Mouse (Mus musculus): ENCODE data around the gene Rpl18. TPM values are rescaled to one million over a fixed set of nuclear protein-coding genes. Genes with fewer than 3 reads are reported as not detected.

Gene Rpl18
- 100 to 1,000 TPM in 1 of 26 experiments, 10 to 100 TPM in 25; 14.5 to 193 (median 57.8) TPM for total RNA-seq (2018; cell fraction: chromatin; rRNA removed)
- total RNA-seq (2018; cell fraction: cytosol; rRNA removed), result 100 to 1,000 TPM; 451 to 985 (median 613) TPM
- total RNA-seq (2018; cell fraction: nucleus; rRNA removed), result 100 to 1,000 TPM in 23 of 26 experiments, 10 to 100 TPM in 3; 87.1 to 264 (median 134) TPM
- 290 to 1,003 TPM (median 791 TPM) in 3 replicates for polyA plus RNA-seq (2018)

- 6% methylated on average over 34 of the region's 34 CpGs for WGBS (ENCODE audit: missing documents)
Observed at GRCm38 (mm10) chr7:45715090-45715708, at the start of gene Rpl18. Rpl18 (plus strand) TSS chr7:45715457.

GRCm38 (mm10) chr7:45666161-45666560 lies 49.1 kb upstream of the Rpl18 start, which contains the start of gene Fut2:
Fut2 (minus strand) TSS chr7:45666394.
- Histone ChIP-seq H3K4me3 (ENCODE audit: inconsistent target) (no peak within 1 kb of the TSS), H3K79me2 (ENCODE audit: inconsistent target) (no peaks in the 10 kb centered on the region), H3K27ac (no peak within 1 kb of the TSS), H3K36me3 (ENCODE audit: inconsistent target) (no peaks in the 10 kb centered on the region)
- 78% methylated on average over 7 of the region's 7 CpGs for WGBS (ENCODE audit: missing documents)

More at GRCm38 (mm10) chr7:45715090-45715708, at the start of gene Rpl18:
- Histone ChIP-seq H3K27ac (peak within 1 kb of the TSS; percentile 98), H3K79me2 (ENCODE audit: inconsistent target) (peaks cover 82% of the 10 kb centered on the region), H3K4me3 (ENCODE audit: inconsistent target) (peak within 1 kb of the TSS; percentile 78), H3K36me3 (ENCODE audit: inconsistent target) (peaks cover 42% of the 10 kb centered on the region)

- no peaks in the 10 kb centered on the region for H3K79me2 ChIP-seq (ENCODE audit: inconsistent target)
- H3K4me3 ChIP-seq (ENCODE audit: inconsistent target), result no peak overlapping the region
- no peak overlapping the region for H3K27ac ChIP-seq
- 96% methylated on average over 14 of the region's 14 CpGs for WGBS (ENCODE audit: missing documents)
- no peaks in the 10 kb centered on the region for H3K36me3 ChIP-seq (ENCODE audit: inconsistent target)
Observed at GRCm38 (mm10) chr7:45667761-45668160, 47.5 kb upstream of the Rpl18 start.

GRCm38 (mm10) chr7:45668921-45669320 lies 46.3 kb upstream of the Rpl18 start:
- Histone ChIP-seq H3K4me3 (ENCODE audit: inconsistent target) (no peak overlapping the region), H3K36me3 (ENCODE audit: inconsistent target) (no peaks in the 10 kb centered on the region), H3K27ac (no peak overlapping the region), H3K79me2 (ENCODE audit: inconsistent target) (no peaks in the 10 kb centered on the region)
- WGBS (ENCODE audit: missing documents), result 95% methylated on average over 9 of the region's 9 CpGs

GRCm38 (mm10) chr7:45677627-45678295 lies 37.5 kb upstream of the Rpl18 start:
- no peaks in the 10 kb centered on the region for H3K36me3 ChIP-seq (ENCODE audit: inconsistent target)
- H3K79me2 ChIP-seq (ENCODE audit: inconsistent target), result no peaks in the 10 kb centered on the region
- WGBS (ENCODE audit: missing documents), result 94% methylated on average over 7 of the region's 7 CpGs
- H3K4me3 ChIP-seq (ENCODE audit: inconsistent target), result no peak overlapping the region
- no peak overlapping the region for H3K27ac ChIP-seq

- WGBS (ENCODE audit: missing documents), result 92% methylated on average over 14 of the region's 14 CpGs
- no peak overlapping the region for H3K4me3 ChIP-seq (ENCODE audit: inconsistent target)
Observed at GRCm38 (mm10) chr7:45678513-45678912, 36.7 kb upstream of the Rpl18 start.

GRCm38 (mm10) chr7:45679966-45680621 lies 35.2 kb upstream of the Rpl18 start:
- no peak overlapping the region for H3K27ac ChIP-seq
- 72% methylated on average over 13 of the region's 14 CpGs for WGBS (ENCODE audit: missing documents)
- no peaks in the 10 kb centered on the region for H3K36me3 ChIP-seq (ENCODE audit: inconsistent target)
- no peaks in the 10 kb centered on the region for H3K79me2 ChIP-seq (ENCODE audit: inconsistent target)
- no peak overlapping the region for H3K4me3 ChIP-seq (ENCODE audit: inconsistent target)

More at GRCm38 (mm10) chr7:45678513-45678912, 36.7 kb upstream of the Rpl18 start:
- Histone ChIP-seq H3K79me2 (ENCODE audit: inconsistent target) (no peaks in the 10 kb centered on the region), H3K36me3 (ENCODE audit: inconsistent target) (no peaks in the 10 kb centered on the region), H3K27ac (no peak overlapping the region)

- Histone ChIP-seq H3K79me2 (ENCODE audit: inconsistent target) (no peaks in the 10 kb centered on the region), H3K4me3 (ENCODE audit: inconsistent target) (no peak overlapping the region), H3K36me3 (ENCODE audit: inconsistent target) (no peaks in the 10 kb centered on the region), H3K27ac (no peak overlapping the region)
- WGBS (ENCODE audit: missing documents), result 72% methylated on average over 8 of the region's 8 CpGs
Observed at GRCm38 (mm10) chr7:45681046-45681736, 34.1 kb upstream of the Rpl18 start.

- WGBS (ENCODE audit: missing documents), result 52% methylated on average over 14 of the region's 14 CpGs
- no peaks in the 10 kb centered on the region for H3K36me3 ChIP-seq (ENCODE audit: inconsistent target)
- no peak overlapping the region for H3K27ac ChIP-seq
- H3K4me3 ChIP-seq (ENCODE audit: inconsistent target), result no peak overlapping the region
- H3K79me2 ChIP-seq (ENCODE audit: inconsistent target), result no peaks in the 10 kb centered on the region
Observed at GRCm38 (mm10) chr7:45682144-45683126, 32.8 kb upstream of the Rpl18 start.

- no peaks in the 10 kb centered on the region for H3K36me3 ChIP-seq (ENCODE audit: inconsistent target)
- no peak within 1 kb of the TSS for H3K27ac ChIP-seq
- 85% methylated on average over 7 of the region's 7 CpGs for WGBS (ENCODE audit: missing documents)
- H3K79me2 ChIP-seq (ENCODE audit: inconsistent target), result no peaks in the 10 kb centered on the region
- H3K4me3 ChIP-seq (ENCODE audit: inconsistent target), result no peak within 1 kb of the TSS
Observed at GRCm38 (mm10) chr7:45683396-45684050, 31.7 kb upstream of the Rpl18 start, which contains the start of gene Ntn5. Ntn5 (plus strand) TSS chr7:45684022.

- Histone ChIP-seq H3K79me2 (ENCODE audit: inconsistent target) (no peaks in the 10 kb centered on the region), H3K36me3 (ENCODE audit: inconsistent target) (no peaks in the 10 kb centered on the region), H3K4me3 (ENCODE audit: inconsistent target) (no peak overlapping the region), H3K27ac (no peak overlapping the region)
- WGBS (ENCODE audit: missing documents), result 91% methylated on average over 10 of the region's 10 CpGs
Observed at GRCm38 (mm10) chr7:45685811-45686210, 29.4 kb upstream of the Rpl18 start.

- 70% methylated on average over 3 of the region's 3 CpGs for WGBS (ENCODE audit: missing documents)
Observed at GRCm38 (mm10) chr7:45686841-45687240, 28.4 kb upstream of the Rpl18 start.

GRCm38 (mm10) chr7:45689099-45689498 lies 26.2 kb upstream of the Rpl18 start:
- no peaks in the 10 kb centered on the region for H3K36me3 ChIP-seq (ENCODE audit: inconsistent target)
- 50% methylated on average over 6 of the region's 6 CpGs for WGBS (ENCODE audit: missing documents)
- no peak overlapping the region for H3K4me3 ChIP-seq (ENCODE audit: inconsistent target)
- H3K27ac ChIP-seq, result no peak overlapping the region
- H3K79me2 ChIP-seq (ENCODE audit: inconsistent target), result no peaks in the 10 kb centered on the region

More at GRCm38 (mm10) chr7:45686841-45687240, 28.4 kb upstream of the Rpl18 start:
- Histone ChIP-seq H3K79me2 (ENCODE audit: inconsistent target) (no peaks in the 10 kb centered on the region), H3K36me3 (ENCODE audit: inconsistent target) (no peaks in the 10 kb centered on the region), H3K4me3 (ENCODE audit: inconsistent target) (no peak overlapping the region), H3K27ac (no peak overlapping the region)
